Mouse (Mus musculus): Measurements from ENCODE around the gene Kctd5. TPM values are rescaled to one million over a fixed set of nuclear protein-coding genes. Genes with fewer than 3 reads are reported as not detected.

The Kctd5 gene
- polyA plus RNA-seq, 1 experiment from 2014 or later, result 94.0 TPM

DNA sequence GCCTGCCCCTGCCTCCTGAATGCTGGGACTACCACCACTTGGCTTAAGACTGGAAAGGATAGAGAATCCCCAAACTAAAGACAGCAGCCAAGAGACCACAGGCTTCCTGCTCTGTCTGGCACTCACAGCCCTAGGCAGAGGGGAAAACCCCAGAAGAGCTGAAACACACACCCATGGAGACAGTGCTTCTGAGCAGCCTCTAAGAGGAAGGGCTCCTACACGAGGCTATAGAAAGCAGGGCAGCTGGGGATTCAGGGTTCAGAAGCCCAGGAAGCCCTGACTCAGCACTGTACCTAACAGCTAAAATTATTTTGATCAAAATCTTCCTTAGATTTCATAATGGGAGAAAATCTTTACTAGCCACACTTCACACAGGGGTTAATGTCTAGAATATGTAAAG, 11.3 kb upstream of the Kctd5 start:
- no peaks in the 10 kb centered on the region for H3K27me3 ChIP-seq (replicated peaks; ENCODE audit: control insufficient read depth, insufficient read depth, low read length)
- WGBS, result 69% methylated on average over 1 of the region's 1 CpGs
- no peak for ATAC-seq

DNA sequence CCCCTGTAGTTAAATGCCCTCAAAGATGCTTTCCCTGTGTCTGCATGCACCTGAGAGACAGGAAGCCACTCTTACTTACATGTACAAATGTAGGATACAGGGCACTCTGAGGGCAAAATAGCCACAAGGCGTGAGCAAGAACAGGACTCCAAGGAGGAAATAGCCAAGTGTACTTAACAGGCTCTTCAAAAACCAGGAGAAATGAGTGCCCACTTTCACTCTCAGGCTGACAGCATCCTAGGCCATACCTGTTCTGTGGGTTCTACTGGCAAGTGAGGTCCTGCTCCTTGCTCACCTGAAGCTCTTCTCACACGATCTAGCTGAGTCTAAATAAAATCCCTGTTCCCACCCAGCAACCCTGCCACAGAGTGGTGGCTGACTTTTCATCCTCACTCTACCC, 3.8 kb upstream of the Kctd5 start:
- Histone ChIP-seq H3K9ac (replicated peaks; ENCODE audit: low read depth, low read length) (no peak overlapping the region), H3K27me3 (replicated peaks; ENCODE audit: control insufficient read depth, insufficient read depth, low read length) (no peaks in the 10 kb centered on the region), H3K36me3 (ENCODE audit: control insufficient read depth, insufficient read depth) (peaks cover 10% of the 10 kb centered on the region), H3K9me3 (ENCODE audit: control insufficient read depth, low read length) (no peaks in the 10 kb centered on the region), H3K4me2 (ENCODE audit: low read length) (no peak overlapping the region), H3K4me1 (replicated peaks; ENCODE audit: control insufficient read depth, insufficient read depth, low read length) (peaks cover 4% of the 10 kb centered on the region), H3K4me3 (replicated peaks; ENCODE audit: low read length) (no peak overlapping the region), H3K27ac (ENCODE audit: low read length) (no peak overlapping the region)
- 86% methylated on average over 2 of the region's 2 CpGs for WGBS
- no peak for ATAC-seq

More for the DNA sequence above, 11.3 kb upstream of the Kctd5 start:
- Histone ChIP-seq H3K4me3 (replicated peaks; ENCODE audit: low read length) (no peak overlapping the region), H3K9me3 (ENCODE audit: control insufficient read depth, low read length) (no peaks in the 10 kb centered on the region), H3K4me1 (replicated peaks; ENCODE audit: control insufficient read depth, insufficient read depth, low read length) (no peaks in the 10 kb centered on the region), H3K9ac (replicated peaks; ENCODE audit: low read depth, low read length) (no peak overlapping the region), H3K27ac (ENCODE audit: low read length) (no peak overlapping the region), H3K4me2 (ENCODE audit: low read length) (no peak overlapping the region), H3K36me3 (ENCODE audit: control insufficient read depth, insufficient read depth) (peaks cover 5% of the 10 kb centered on the region)

DNA sequence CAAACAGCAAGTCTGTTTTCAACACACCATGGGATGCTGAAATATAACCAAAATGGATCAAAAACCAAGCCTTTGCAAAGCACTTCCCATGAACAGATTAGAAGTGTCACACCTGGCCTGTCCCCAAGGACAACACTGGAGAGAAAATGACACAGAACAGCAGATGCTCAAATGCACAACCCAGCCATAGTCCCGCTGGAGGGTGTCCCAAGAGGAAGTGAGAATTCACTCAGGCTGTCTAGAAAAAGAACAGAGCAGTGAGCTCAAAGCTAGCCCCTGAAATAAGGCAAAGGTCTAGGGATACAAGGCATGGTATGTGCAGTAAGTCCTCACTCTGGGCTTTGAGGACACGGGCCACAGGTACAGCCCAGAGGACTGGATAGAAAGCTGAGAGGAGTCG, 3.8 kb downstream of the Kctd5 start:
- H3K4me3 ChIP-seq (replicated peaks; ENCODE audit: low read length), result no peak overlapping the region
- 84% methylated on average over 3 of the region's 3 CpGs for WGBS
- ATAC-seq, result no peak
- no peaks in the 10 kb centered on the region for H3K27me3 ChIP-seq (replicated peaks; ENCODE audit: control insufficient read depth, insufficient read depth, low read length)
- H3K9me3 ChIP-seq (ENCODE audit: control insufficient read depth, low read length), result no peaks in the 10 kb centered on the region
- H3K9ac ChIP-seq (replicated peaks; ENCODE audit: low read depth, low read length), result no peak overlapping the region
- H3K4me1 ChIP-seq (replicated peaks; ENCODE audit: control insufficient read depth, insufficient read depth, low read length), result peaks cover 16% of the 10 kb centered on the region
- H3K27ac ChIP-seq (ENCODE audit: low read length), result no peak overlapping the region
- no peaks in the 10 kb centered on the region for H3K36me3 ChIP-seq (ENCODE audit: control insufficient read depth, insufficient read depth)
- H3K4me2 ChIP-seq (ENCODE audit: low read length), result no peak overlapping the region

DNA sequence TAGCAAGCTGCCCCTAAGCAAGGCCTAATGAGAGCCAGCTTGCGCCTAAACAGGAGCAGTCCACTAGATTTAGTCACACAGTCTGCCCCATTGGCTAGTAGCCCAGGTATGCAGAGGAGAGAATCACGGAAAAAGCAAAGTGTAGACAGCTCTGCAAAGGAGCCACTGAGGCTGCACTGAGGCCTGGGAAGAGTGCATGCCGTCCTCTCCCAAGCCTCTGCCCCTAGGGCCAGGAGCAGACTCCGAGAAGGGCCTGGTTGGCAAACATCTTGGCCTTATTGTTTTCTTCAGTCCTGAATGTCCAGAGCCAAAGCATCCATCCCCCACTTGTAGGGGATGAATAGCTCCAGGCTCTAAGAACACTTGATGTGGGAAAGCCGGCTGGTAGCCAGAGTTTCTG, 5.0 kb downstream of the Kctd5 start:
- Histone ChIP-seq H3K27me3 (replicated peaks; ENCODE audit: control insufficient read depth, insufficient read depth, low read length) (no peaks in the 10 kb centered on the region), H3K27ac (ENCODE audit: low read length) (no peak overlapping the region), H3K9me3 (ENCODE audit: control insufficient read depth, low read length) (no peaks in the 10 kb centered on the region), H3K4me3 (replicated peaks; ENCODE audit: low read length) (no peak overlapping the region), H3K36me3 (ENCODE audit: control insufficient read depth, insufficient read depth) (no peaks in the 10 kb centered on the region), H3K4me2 (ENCODE audit: low read length) (no peak overlapping the region), H3K4me1 (replicated peaks; ENCODE audit: control insufficient read depth, insufficient read depth, low read length) (peaks cover 16% of the 10 kb centered on the region), H3K9ac (replicated peaks; ENCODE audit: low read depth, low read length) (no peak overlapping the region)
- 72% methylated on average over 5 of the region's 5 CpGs for WGBS
- no peak for ATAC-seq

DNA sequence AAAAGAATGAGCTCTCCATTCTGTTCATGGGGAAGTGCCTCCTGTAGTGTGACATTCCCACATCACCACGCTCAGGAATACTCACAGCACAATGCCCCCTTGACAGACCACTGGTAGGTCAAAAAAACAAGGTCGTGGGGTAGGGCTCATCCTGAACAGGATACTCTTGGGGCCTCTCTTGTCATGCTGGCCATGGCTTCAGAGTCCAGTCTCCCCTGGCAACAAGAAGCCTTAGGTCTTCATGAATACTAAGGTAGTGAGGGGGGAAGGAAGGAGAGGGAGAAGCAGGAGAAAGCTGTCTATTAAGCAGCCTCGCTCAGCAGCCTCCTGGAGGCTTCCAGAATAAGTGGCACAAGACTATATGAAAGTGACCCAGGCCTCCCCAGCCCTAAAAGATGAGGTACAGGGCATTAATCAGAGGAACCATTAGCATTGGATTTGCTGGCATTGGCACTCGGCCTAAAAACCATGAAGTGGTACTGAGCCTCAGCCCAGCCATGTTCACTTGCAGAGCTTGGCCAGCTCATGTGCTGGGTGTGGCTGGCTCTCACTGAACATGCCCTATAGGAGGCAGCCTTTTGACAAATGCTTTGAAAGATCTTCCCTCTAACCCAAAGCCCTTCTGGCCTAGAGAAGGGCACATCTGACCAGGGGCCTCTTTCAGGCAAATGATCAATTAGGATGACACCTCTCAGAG, 10.7 kb downstream of the Kctd5 start:
- no peaks in the 10 kb centered on the region for H3K27me3 ChIP-seq (replicated peaks; ENCODE audit: control insufficient read depth, insufficient read depth, low read length)
- H3K4me3 ChIP-seq (replicated peaks; ENCODE audit: low read length), result no peak overlapping the region
- H3K4me1 ChIP-seq (replicated peaks; ENCODE audit: control insufficient read depth, insufficient read depth, low read length), result no peaks in the 10 kb centered on the region
- 89% methylated on average over 4 of the region's 4 CpGs for WGBS
- no peak overlapping the region for H3K27ac ChIP-seq (ENCODE audit: low read length)
- no peak overlapping the region for H3K4me2 ChIP-seq (ENCODE audit: low read length)
- H3K9ac ChIP-seq (replicated peaks; ENCODE audit: low read depth, low read length), result no peak overlapping the region
- H3K9me3 ChIP-seq (ENCODE audit: control insufficient read depth, low read length), result no peaks in the 10 kb centered on the region
- peaks cover 10% of the 10 kb centered on the region; the same call in 1 of the 2 replicates for H3K36me3 ChIP-seq (ENCODE audit: control insufficient read depth, insufficient read depth)
- no peak for ATAC-seq

DNA sequence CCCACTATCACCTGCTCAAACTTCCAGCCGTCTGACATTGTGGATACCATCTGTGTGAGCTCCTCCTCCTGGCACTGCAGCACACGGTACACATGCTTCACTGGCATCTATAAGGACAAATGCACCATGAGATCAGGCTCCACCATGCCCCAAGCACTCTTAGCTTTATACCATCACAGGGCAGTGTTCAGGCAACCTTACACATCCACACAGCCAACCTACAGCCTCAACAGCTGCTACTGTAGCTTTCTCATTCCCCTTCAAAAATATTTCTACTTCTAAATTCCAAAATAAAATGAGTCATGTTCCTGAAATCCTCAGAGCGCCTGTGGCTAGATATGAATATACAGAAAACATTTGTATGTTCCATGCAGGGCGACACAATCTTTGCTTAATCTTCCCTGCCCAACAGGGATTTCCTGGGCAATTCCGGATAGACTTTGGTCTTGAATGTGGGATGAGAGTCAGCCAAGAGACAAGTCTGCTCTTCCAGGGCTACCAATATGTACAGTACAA, 15.5 kb downstream of the Kctd5 start:
- no peak overlapping the region for H3K4me2 ChIP-seq (ENCODE audit: low read length)
- no peak overlapping the region for H3K9ac ChIP-seq (replicated peaks; ENCODE audit: low read depth, low read length)
- H3K4me1 ChIP-seq (replicated peaks; ENCODE audit: control insufficient read depth, insufficient read depth, low read length), result no peaks in the 10 kb centered on the region
- H3K36me3 ChIP-seq (ENCODE audit: control insufficient read depth, insufficient read depth), result peaks cover 39% of the 10 kb centered on the region
- no peak overlapping the region for H3K27ac ChIP-seq (ENCODE audit: low read length)
- ATAC-seq, result no peak
- H3K27me3 ChIP-seq (replicated peaks; ENCODE audit: control insufficient read depth, insufficient read depth, low read length), result no peaks in the 10 kb centered on the region
- H3K4me3 ChIP-seq (replicated peaks; ENCODE audit: low read length), result no peak overlapping the region
- WGBS, result 89% methylated on average over 5 of the region's 5 CpGs
- no peaks in the 10 kb centered on the region for H3K9me3 ChIP-seq (ENCODE audit: control insufficient read depth, low read length)

DNA sequence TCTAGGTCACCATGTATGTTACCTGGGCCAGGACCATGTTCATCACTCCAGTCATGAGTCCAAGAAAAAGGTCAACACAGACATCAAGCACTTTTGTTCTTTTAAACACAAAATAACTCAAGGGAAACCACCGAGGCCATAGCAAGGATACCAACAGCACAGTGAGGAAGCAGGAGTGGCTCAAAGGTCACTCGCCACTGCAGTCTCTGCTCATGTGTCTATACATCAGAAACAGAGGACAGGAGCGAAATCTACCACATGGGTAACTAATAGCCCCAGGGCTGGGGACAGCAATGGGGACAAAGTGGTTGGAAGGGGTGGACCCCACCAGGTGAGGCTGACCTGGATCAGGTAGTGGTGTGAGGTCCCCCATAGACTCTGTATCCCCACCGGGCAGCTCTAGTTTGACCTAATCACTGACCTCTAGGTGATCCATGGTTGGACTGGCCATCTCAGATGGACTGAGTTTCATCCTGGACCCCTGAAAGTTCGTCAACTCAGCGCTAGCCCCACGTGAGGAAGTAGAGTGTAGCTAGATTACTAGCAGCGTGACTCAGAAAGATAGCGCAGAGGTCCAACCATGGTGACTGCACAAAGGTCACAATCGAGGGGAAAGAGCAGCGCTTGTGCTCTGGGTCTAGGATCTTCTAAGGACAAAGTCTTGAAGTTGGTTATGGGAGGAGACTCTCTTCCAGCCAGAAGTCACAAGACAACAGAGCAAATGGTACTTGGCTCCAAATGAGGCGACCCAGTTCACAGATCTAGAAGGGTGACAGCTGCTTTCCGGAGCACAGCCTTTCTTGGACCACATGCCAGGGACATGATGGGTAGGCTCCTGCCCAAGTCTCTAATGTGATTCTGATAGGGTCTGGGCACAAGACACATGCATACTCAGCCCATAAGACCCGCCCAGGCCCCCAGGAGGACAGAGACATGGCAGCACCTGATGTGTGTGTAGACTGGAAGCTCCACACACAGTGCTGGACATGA, 16.4 kb downstream of the Kctd5 start:
- no peak overlapping the region for H3K4me3 ChIP-seq (replicated peaks; ENCODE audit: low read length)
- peaks cover 39% of the 10 kb centered on the region for H3K36me3 ChIP-seq (ENCODE audit: control insufficient read depth, insufficient read depth)
- no peaks in the 10 kb centered on the region for H3K27me3 ChIP-seq (replicated peaks; ENCODE audit: control insufficient read depth, insufficient read depth, low read length)
- H3K9me3 ChIP-seq (ENCODE audit: control insufficient read depth, low read length), result no peaks in the 10 kb centered on the region
- no peak for ATAC-seq
- H3K9ac ChIP-seq (replicated peaks; ENCODE audit: low read depth, low read length), result no peak overlapping the region
- no peak overlapping the region for H3K27ac ChIP-seq (ENCODE audit: low read length)
- no peaks in the 10 kb centered on the region for H3K4me1 ChIP-seq (replicated peaks; ENCODE audit: control insufficient read depth, insufficient read depth, low read length)
- 96% methylated on average over 14 of the region's 14 CpGs for WGBS
- no peak overlapping the region for H3K4me2 ChIP-seq (ENCODE audit: low read length)

DNA sequence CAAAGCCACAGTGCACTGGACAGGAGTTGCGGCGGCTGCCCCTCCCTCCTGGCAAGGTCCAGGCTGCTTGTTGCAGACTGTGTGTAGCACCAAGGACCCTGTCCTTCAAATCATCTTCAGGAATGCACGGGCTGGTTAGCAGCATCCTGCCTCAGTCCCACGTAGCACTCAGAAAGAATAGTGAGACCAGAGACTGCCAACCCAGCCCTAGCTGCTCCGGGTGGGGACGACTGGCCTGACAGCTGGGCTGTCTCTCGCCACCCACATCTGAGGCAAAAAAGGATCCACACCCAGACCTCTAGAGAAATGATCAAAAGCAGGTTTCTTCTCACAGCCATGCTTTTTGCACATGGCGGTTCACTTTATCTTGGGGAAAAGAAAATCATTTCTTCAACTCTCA, 24.3 kb downstream of the Kctd5 start:
- H3K27me3 ChIP-seq (replicated peaks; ENCODE audit: control insufficient read depth, insufficient read depth, low read length), result no peaks in the 10 kb centered on the region
- no peak overlapping the region for H3K4me3 ChIP-seq (replicated peaks; ENCODE audit: low read length)
- no peak overlapping the region for H3K27ac ChIP-seq (ENCODE audit: low read length)
- H3K4me2 ChIP-seq (ENCODE audit: low read length), result no peak overlapping the region
- no peaks in the 10 kb centered on the region for H3K9me3 ChIP-seq (ENCODE audit: control insufficient read depth, low read length)
- WGBS, result 94% methylated on average over 8 of the region's 8 CpGs
- H3K36me3 ChIP-seq (ENCODE audit: control insufficient read depth, insufficient read depth), result peaks cover 25% of the 10 kb centered on the region
- H3K9ac ChIP-seq (replicated peaks; ENCODE audit: low read depth, low read length), result no peak overlapping the region
- no peaks in the 10 kb centered on the region for H3K4me1 ChIP-seq (replicated peaks; ENCODE audit: control insufficient read depth, insufficient read depth, low read length)
- no peak for ATAC-seq

DNA sequence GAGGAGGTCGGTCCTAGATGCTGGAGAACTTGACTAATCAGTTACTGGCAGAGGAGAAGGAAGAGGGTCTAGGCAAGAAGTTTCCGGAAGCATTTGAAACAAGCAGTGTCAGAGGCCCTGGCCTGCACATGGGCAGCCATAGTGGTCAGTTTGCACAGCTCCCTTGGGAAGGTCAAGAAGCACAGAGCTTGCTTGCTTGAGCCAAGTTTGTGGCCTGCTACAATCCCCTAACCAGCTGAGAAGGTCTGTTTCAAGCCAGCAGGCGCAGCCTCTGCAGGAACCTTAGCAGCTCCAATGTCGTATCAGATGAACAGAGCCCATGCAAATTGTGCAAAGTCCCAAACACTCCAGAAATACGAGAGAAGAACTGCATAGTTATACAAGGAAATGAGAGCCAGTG, 25.2 kb downstream of the Kctd5 start:
- H3K9ac ChIP-seq (replicated peaks; ENCODE audit: low read depth, low read length), result no peak overlapping the region
- H3K36me3 ChIP-seq (ENCODE audit: control insufficient read depth, insufficient read depth), result peaks cover 16% of the 10 kb centered on the region
- H3K4me2 ChIP-seq (ENCODE audit: low read length), result no peak overlapping the region
- no peaks in the 10 kb centered on the region for H3K9me3 ChIP-seq (ENCODE audit: control insufficient read depth, low read length)
- no peak overlapping the region for H3K4me3 ChIP-seq (replicated peaks; ENCODE audit: low read length)
- H3K27me3 ChIP-seq (replicated peaks; ENCODE audit: control insufficient read depth, insufficient read depth, low read length), result no peaks in the 10 kb centered on the region
- 92% methylated on average over 5 of the region's 5 CpGs for WGBS
- no peak for ATAC-seq
- H3K4me1 ChIP-seq (replicated peaks; ENCODE audit: control insufficient read depth, insufficient read depth, low read length), result no peaks in the 10 kb centered on the region
- H3K27ac ChIP-seq (ENCODE audit: low read length), result no peak overlapping the region

Data from forebrain, embryonic 16.5 days (tissue).